Mouse (Mus musculus): ENCODE data around the gene Fabp3. TPM values are rescaled to one million over a fixed set of nuclear protein-coding genes. Genes with fewer than 3 reads are reported as not detected.

The Fabp3 gene
- total and polyA plus RNA-seq, 2 experiments from 2014 or later, result 3,924 to 10,729 TPM

DNA sequence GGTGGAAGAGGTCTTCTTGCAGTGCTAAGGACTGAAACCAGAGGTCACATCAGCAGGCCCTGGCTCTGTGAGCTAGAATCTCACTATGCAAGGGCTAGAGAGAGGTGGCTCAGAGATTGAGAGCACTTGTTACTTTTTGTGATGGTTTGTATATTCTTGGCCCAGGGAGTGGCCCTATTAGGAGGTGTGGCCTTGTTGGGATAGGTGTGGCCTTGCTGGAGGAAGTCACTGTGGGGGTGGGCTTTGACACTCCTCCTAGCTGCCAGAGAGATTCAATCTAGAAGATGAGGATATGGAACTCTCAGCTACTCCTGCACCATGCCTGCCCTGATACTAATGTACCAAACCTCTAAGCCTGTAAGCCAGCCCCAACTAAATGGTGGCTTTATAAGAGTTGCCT lies 49.6 kb downstream of the Fabp3 start:
- H3K27me3 ChIP-seq (ENCODE audit: control insufficient read depth, insufficient read depth, low read length), result no peaks in the 10 kb centered on the region

DNA sequence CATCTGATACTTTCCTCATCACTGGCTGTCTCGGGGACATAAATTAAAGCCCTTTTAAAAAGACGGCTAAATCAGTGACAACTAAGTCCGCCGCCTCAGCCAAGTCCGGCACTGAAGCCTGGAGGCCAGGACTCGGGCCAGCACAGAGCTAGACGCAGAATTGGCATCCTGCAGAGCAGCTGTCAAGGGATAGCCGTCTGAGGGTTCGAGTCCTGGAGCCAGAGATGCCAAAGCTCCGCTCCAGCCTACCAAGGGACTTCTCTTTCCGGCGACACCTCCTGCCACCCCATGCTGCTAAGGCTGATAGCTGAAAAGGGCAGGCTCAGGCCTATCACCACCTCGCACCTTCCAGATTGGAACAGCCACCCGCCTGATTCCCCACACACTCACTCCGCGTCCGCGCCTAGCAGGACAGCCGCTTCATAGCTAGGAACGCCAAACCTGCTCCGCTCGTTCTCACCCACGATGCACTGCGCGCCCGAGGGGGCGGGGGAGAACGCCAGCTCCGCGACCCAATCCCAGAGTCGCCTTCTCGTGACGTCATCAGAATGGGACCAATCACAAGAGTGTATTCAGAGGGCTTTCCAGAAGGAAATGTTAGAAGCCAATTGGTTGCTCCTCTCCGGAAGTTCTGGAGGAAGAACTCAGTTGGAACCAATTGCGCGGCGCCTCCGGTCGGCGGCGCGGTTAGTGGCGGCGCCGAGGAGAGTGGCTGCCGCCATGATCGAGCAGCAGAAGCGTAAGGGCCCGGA lies 51.3 kb downstream of the Fabp3 start, which contains the start of the genes Zcchc17 and Snrnp40:
TSS of gene Zcchc17 (minus strand) at position 458 of the 752 bp plus-strand sequence.
TSS of gene Snrnp40 (plus strand) at position 647 of the 752 bp plus-strand sequence.
- H3K27me3 ChIP-seq (ENCODE audit: control insufficient read depth, insufficient read depth, low read length), result no peaks in the 10 kb centered on the region
- peaks cover 22% of the 10 kb centered on the region for H3K36me3 ChIP-seq (replicated peaks; ENCODE audit: control insufficient read depth, insufficient read depth, low read length)
- H3K4me2 ChIP-seq (ENCODE audit: low read depth, low read length), result peak within 1 kb of the TSS; percentile 85
- H3K4me3 ChIP-seq (ENCODE audit: low read depth, low read length), result peak within 1 kb of the TSS; percentile 73
- peak within 1 kb of the TSS; percentile 81 for H3K27ac ChIP-seq (ENCODE audit: low read depth)
- peaks cover 18% of the 10 kb centered on the region for H3K4me1 ChIP-seq (ENCODE audit: control insufficient read depth, insufficient read depth)
- ATAC-seq (ENCODE audit: insufficient read depth, low read depth) (peak; percentile 99), DNase-seq (ENCODE audit: low spot score) (peak; percentile 99)
- peak within 1 kb of the TSS; percentile 75 for H3K9ac ChIP-seq (replicated peaks; ENCODE audit: low read depth, low read length)
- under 1% methylated on average over 49 of the region's 49 CpGs for WGBS
- no peak for TF ChIP-seq CTCF (IDR thresholded peaks at IDR 0.05; ENCODE audit: low read depth)
- TF ChIP-seq EP300 (IDR thresholded peaks at IDR 0.05; ENCODE audit: low read depth), result no peak; the same call in 1 of the 2 replicates
- no peaks in the 10 kb centered on the region for H3K9me3 ChIP-seq (replicated peaks; ENCODE audit: control insufficient read depth, low read length)

More for the DNA sequence above, 49.6 kb downstream of the Fabp3 start:
- no peak overlapping the region for H3K4me3 ChIP-seq (ENCODE audit: low read depth, low read length)
- TF ChIP-seq EP300 (IDR thresholded peaks at IDR 0.05; ENCODE audit: low read depth), result no peak
- TF ChIP-seq CTCF (IDR thresholded peaks at IDR 0.05; ENCODE audit: low read depth), result no peak
- H3K9me3 ChIP-seq (replicated peaks; ENCODE audit: control insufficient read depth, low read length), result no peaks in the 10 kb centered on the region
- DNase-seq (ENCODE audit: low spot score), result no peak
- H3K9ac ChIP-seq (replicated peaks; ENCODE audit: low read depth, low read length), result no peak overlapping the region
- H3K4me2 ChIP-seq (ENCODE audit: low read depth, low read length), result no peak overlapping the region
- ATAC-seq (ENCODE audit: insufficient read depth, low read depth), result no peak
- H3K27ac ChIP-seq (ENCODE audit: low read depth), result no peak overlapping the region
- H3K36me3 ChIP-seq (replicated peaks; ENCODE audit: control insufficient read depth, insufficient read depth, low read length), result peaks cover 21% of the 10 kb centered on the region
- H3K4me1 ChIP-seq (ENCODE audit: control insufficient read depth, insufficient read depth), result peaks cover 18% of the 10 kb centered on the region

DNA sequence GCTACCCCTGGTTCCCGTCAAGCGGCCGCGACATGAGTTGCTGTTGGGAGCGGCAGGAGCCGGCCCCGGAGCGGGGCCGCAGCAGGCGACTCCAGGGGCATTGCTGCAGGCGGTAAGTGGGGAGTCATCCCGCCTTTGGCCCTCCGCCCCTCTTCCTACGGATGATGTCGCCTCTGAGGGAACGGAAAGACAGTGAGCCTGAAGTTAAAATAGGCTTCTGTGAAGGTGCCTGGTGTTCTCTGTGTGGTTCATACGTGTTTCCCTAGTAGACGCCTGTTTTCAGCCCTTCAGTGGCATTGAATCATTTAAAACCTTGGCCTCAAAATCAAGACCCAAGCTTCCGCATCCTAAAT lies 51.8 kb downstream of the Fabp3 start:
- peaks cover 18% of the 10 kb centered on the region for H3K4me1 ChIP-seq (ENCODE audit: control insufficient read depth, insufficient read depth)
- 0% methylated on average over 19 of the region's 19 CpGs for WGBS
- peak overlapping the region; percentile 75 for H3K9ac ChIP-seq (replicated peaks; ENCODE audit: low read depth, low read length)
- peak overlapping the region; percentile 85 for H3K4me2 ChIP-seq (ENCODE audit: low read depth, low read length)
- TF ChIP-seq CTCF (IDR thresholded peaks at IDR 0.05; ENCODE audit: low read depth), result no peak
- TF ChIP-seq EP300 (IDR thresholded peaks at IDR 0.05; ENCODE audit: low read depth), result no peak
- peak overlapping the region; percentile 73 for H3K4me3 ChIP-seq (ENCODE audit: low read depth, low read length)
- no peak for DNase-seq (ENCODE audit: low spot score)
- peaks cover 27% of the 10 kb centered on the region for H3K36me3 ChIP-seq (replicated peaks; ENCODE audit: control insufficient read depth, insufficient read depth, low read length)
- H3K9me3 ChIP-seq (replicated peaks; ENCODE audit: control insufficient read depth, low read length), result no peaks in the 10 kb centered on the region
- no peaks in the 10 kb centered on the region for H3K27me3 ChIP-seq (ENCODE audit: control insufficient read depth, insufficient read depth, low read length)
- no peak for ATAC-seq (ENCODE audit: insufficient read depth, low read depth)
- H3K27ac ChIP-seq (ENCODE audit: low read depth), result peak overlapping the region; percentile 74

Other genes with a start within 250 kb of the Fabp3 start
- 70.8 and 98.8 TPM in 2 replicates for gene Pef1, start 206.0 kb upstream of the Fabp3 start, total RNA-seq (2014; rRNA removed; ENCODE audit: low replicate concordance)
- 49.2 and 50.7 TPM in 2 replicates for gene Pef1, start 206.0 kb upstream of the Fabp3 start, polyA plus RNA-seq (2015; fragmentation: Nextera tagmentation; extraction: Ambion mirVana)
- gene Hcrtr1, start 169.2 kb upstream of the Fabp3 start, total RNA-seq (2014; rRNA removed; ENCODE audit: low replicate concordance), result not detected in 2 replicates
- gene Hcrtr1, start 169.2 kb upstream of the Fabp3 start, polyA plus RNA-seq (2015; fragmentation: Nextera tagmentation; extraction: Ambion mirVana), result not detected in 2 replicates
- 128 and 168 TPM in 2 replicates for gene Tinagl1, start 133.5 kb upstream of the Fabp3 start, total RNA-seq (2014; rRNA removed; ENCODE audit: low replicate concordance)
- gene Tinagl1, start 133.5 kb upstream of the Fabp3 start, polyA plus RNA-seq (2015; fragmentation: Nextera tagmentation; extraction: Ambion mirVana), result 56.1 and 61.3 TPM in 2 replicates
- gene Gm853, start 86.2 kb upstream of the Fabp3 start, total RNA-seq (2014; rRNA removed; ENCODE audit: low replicate concordance), result not detected in 2 replicates
- not detected in 2 replicates for gene Gm853, start 86.2 kb upstream of the Fabp3 start, polyA plus RNA-seq (2015; fragmentation: Nextera tagmentation; extraction: Ambion mirVana)
- 1.3 and 1.9 TPM in 2 replicates for gene Serinc2, start 29.4 kb upstream of the Fabp3 start, total RNA-seq (2014; rRNA removed; ENCODE audit: low replicate concordance)
- gene Serinc2, start 29.4 kb upstream of the Fabp3 start, polyA plus RNA-seq (2015; fragmentation: Nextera tagmentation; extraction: Ambion mirVana), result 1.3 TPM in 2 replicates
- not detected in 2 replicates for gene Gm10570, start 79 bp downstream of the Fabp3 start, total RNA-seq (2014; rRNA removed; ENCODE audit: low replicate concordance)
- gene Gm10570, start 79 bp downstream of the Fabp3 start, polyA plus RNA-seq (2015; fragmentation: Nextera tagmentation; extraction: Ambion mirVana), result 2.1 and 2.8 TPM in 2 replicates
- gene Zcchc17, start 51.3 kb downstream of the Fabp3 start, total RNA-seq (2014; rRNA removed; ENCODE audit: low replicate concordance), result 19.6 and 20.0 TPM in 2 replicates
- 39.6 and 46.8 TPM in 2 replicates for gene Zcchc17, start 51.3 kb downstream of the Fabp3 start, polyA plus RNA-seq (2015; fragmentation: Nextera tagmentation; extraction: Ambion mirVana)
- 36.8 and 39.2 TPM in 2 replicates for gene Snrnp40, start 51.5 kb downstream of the Fabp3 start, total RNA-seq (2014; rRNA removed; ENCODE audit: low replicate concordance)
- 41.2 and 41.4 TPM in 2 replicates for gene Snrnp40, start 51.5 kb downstream of the Fabp3 start, polyA plus RNA-seq (2015; fragmentation: Nextera tagmentation; extraction: Ambion mirVana)

All from heart, postnatal 0 days (tissue).